Mouse (Mus musculus) central nervous system, embryonic 18 days (tissue): ENCODE results near the gene C2cd4b. TPM values are rescaled to one million over a fixed set of nuclear protein-coding genes. Genes with fewer than 3 reads are reported as not detected.

Experiments
- polyA plus RNA-seq: library from polyadenylated mRNA; depleted of rRNA; stranded (reverse); fragments of >200 nt; gene quantifications from 2 replicates; pipeline ENCODE4 v1.2.3, GENCODE M21; 2012; rRNA removed

C2cd4b gene
- 0.70 and 0.80 TPM in 2 replicates for polyA plus RNA-seq

GRCm38 (mm10) chr9:67759163-67759955 lies at the start of gene C2cd4b:
Gene C2cd4b, plus strand, starts transcription at chr9:67759437.

Other genes with a start within 250 kb of the C2cd4b start
- 16.7 and 18.3 TPM in 2 replicates for gene Tln2, start 199.7 kb upstream of the C2cd4b start, polyA plus RNA-seq
- gene C2cd4a, start 72.9 kb downstream of the C2cd4b start, polyA plus RNA-seq: 0.45 and 0.58 TPM in 2 replicates
- gene Vps13c, start 81.0 kb downstream of the C2cd4b start, polyA plus RNA-seq: 21.8 and 24.6 TPM in 2 replicates